Mouse (Mus musculus): Measurements from ENCODE around the gene Cdh5.

Cdh5 gene

DNA sequence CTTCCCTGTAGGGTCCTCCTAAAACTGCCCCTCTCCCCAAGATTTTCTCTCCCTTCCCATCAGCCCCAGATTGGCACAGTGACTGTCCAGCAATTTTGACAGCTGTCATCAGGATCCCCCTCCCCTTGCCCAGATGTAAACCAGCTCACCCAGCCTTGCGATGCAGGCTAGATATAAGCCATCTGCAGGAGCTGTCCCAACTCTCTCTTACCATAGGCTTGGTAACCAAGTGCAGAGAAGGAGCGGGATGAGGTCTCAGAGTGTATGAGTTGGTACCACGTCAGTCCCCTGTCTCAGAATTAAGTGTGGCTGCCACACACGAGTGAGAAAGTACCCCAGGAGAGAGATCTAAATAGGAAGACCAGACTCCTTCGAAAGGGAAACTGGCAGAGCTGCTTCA lies 87.0 kb downstream of the Cdh5 start:
- no peak for DNase-seq (ENCODE audit: low read depth, low spot score)

GRCm38 (mm10) chr8:104190777-104191468 lies 89.5 kb downstream of the Cdh5 start:
- DNase-seq (ENCODE audit: low read depth, low spot score): no peak

DNA sequence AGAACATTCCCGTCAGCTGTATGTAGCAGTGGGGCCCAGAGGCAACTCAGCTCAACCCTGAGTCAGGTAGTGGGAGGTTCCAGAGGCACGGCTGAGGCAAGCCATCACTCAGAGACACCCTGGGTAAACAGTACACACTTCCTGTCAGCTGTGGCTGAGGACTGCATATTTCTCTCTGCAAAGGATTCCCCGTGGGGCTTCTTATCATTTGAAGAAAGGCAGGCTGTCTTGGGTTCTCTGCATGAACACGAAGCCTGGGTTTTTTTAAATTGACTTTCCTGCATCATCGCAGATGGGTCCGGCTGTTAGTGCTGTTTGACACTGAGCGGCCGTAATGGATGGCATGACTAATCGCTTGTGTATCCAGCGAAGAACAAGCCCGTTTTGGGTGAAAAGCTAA lies 90.1 kb downstream of the Cdh5 start:
- DNase-seq (ENCODE audit: low read depth, low spot score): peak; percentile 78
